Mouse (Mus musculus) forebrain, embryonic 10.5 days (tissue): ENCODE data around the gene Enc1. TPM values are rescaled to one million over a fixed set of nuclear protein-coding genes. Genes with fewer than 3 reads are reported as not detected.

Experiments
- DNase-seq: peaks from one replicate; pipeline ENCODE4 v3.0.0-alpha.2; 2017; ENCODE audit warnings: low spot score; ENCODE audit errors: extremely low spot score
- H3K27ac ChIP-seq: fragments of 300-500 bp; sonication (generic); 2 replicates; pipeline ENCODE4 v1.5.1; 2016; ENCODE audit warnings: mild to moderate bottlenecking
- H3K27me3 ChIP-seq: fragments of 300-500 bp; sonication (generic); 2 replicates; pipeline ENCODE4 v1.6.1; 2016; ENCODE audit warnings: mild to moderate bottlenecking; ENCODE audit not compliant: poor library complexity, severe bottlenecking
- H3K36me3 ChIP-seq: fragments of 300-500 bp; sonication (generic); replicated peaks from 2 replicates; pipeline ENCODE4 v1.6.1; 2016; ENCODE audit warnings: mild to moderate bottlenecking, moderate library complexity
- H3K4me1 ChIP-seq: fragments of 300-500 bp; sonication (generic); 2 replicates; pipeline ENCODE4 v1.6.1; 2016
- H3K4me3 ChIP-seq: fragments of 300-500 bp; sonication (generic); 2 replicates; pipeline ENCODE4 v1.5.1; 2016; ENCODE audit warnings: mild to moderate bottlenecking, moderate library complexity
- H3K9me3 ChIP-seq: fragments of 300-500 bp; sonication (generic); 2 replicates; pipeline ENCODE4 v1.6.1; 2016; ENCODE audit warnings: mild to moderate bottlenecking, moderate library complexity
- WGBS: fragments of 180-500 bp; shearing (Covaris S2); methylation state at CpG from one replicate; pipeline ENCODE4 v1.1.7; 2016; 5-methylcytosine and 5-hydroxymethylcytosine counted together
- polyA plus RNA-seq: library from polyadenylated mRNA; unstranded; fragments of >200 nt; fragmentation: Nextera tagmentation; extraction: Ambion mirVana; gene quantifications from 2 replicates; pipeline ENCODE4 v1.2.1, GENCODE M21; 2016

Enc1 gene
- polyA plus RNA-seq, 1 experiment from 2014 or later: 10.0 TPM

GRCm38 (mm10) chr13:97247754-97248153, 6.8 kb downstream of the Enc1 start:
- Histone ChIP-seq H3K27me3 (no peaks in the 10 kb centered on the region), H3K27ac (peak overlapping the region; percentile 87; the same call in 1 of the 2 replicates), H3K36me3 (peaks cover 79% of the 10 kb centered on the region), H3K9me3 (no peaks in the 10 kb centered on the region), H3K4me3 (no peak overlapping the region; the same call in 1 of the 2 replicates), H3K4me1 (peaks cover 100% of the 10 kb centered on the region)
- DNase-seq: no peak
- 82% methylated on average over 4 of the region's 4 CpGs for WGBS

GRCm38 (mm10) chr13:97249051-97249461, 8.2 kb downstream of the Enc1 start:
- Histone ChIP-seq H3K27ac (peak overlapping the region; percentile 87), H3K4me3 (peak overlapping the region; percentile 26; the same call in 1 of the 2 replicates), H3K27me3 (no peaks in the 10 kb centered on the region), H3K4me1 (peaks cover 100% of the 10 kb centered on the region), H3K9me3 (no peaks in the 10 kb centered on the region), H3K36me3 (peaks cover 89% of the 10 kb centered on the region)
- WGBS: 36% methylated on average over 5 of the region's 5 CpGs
- no peak for DNase-seq

- no peaks in the 10 kb centered on the region for H3K9me3 ChIP-seq
- 67% methylated on average over 5 of the region's 5 CpGs for WGBS
- peaks cover 90% of the 10 kb centered on the region for H3K36me3 ChIP-seq
- peak overlapping the region; percentile 87 for H3K27ac ChIP-seq
- H3K4me1 ChIP-seq: peaks cover 100% of the 10 kb centered on the region
- no peak for DNase-seq
- peak overlapping the region; percentile 26; the same call in 1 of the 2 replicates for H3K4me3 ChIP-seq
- H3K27me3 ChIP-seq: no peaks in the 10 kb centered on the region
Observed at GRCm38 (mm10) chr13:97249507-97250078, 8.7 kb downstream of the Enc1 start.

GRCm38 (mm10) chr13:97250148-97250547, 9.2 kb downstream of the Enc1 start:
- H3K27ac ChIP-seq: peak overlapping the region; percentile 87
- no peaks in the 10 kb centered on the region for H3K27me3 ChIP-seq
- H3K4me1 ChIP-seq: peaks cover 100% of the 10 kb centered on the region
- H3K4me3 ChIP-seq: peak overlapping the region; percentile 26; the same call in 1 of the 2 replicates
- peaks cover 84% of the 10 kb centered on the region for H3K36me3 ChIP-seq
- DNase-seq: no peak
- WGBS: 79% methylated on average over 5 of the region's 5 CpGs
- H3K9me3 ChIP-seq: no peaks in the 10 kb centered on the region

- Histone ChIP-seq H3K4me1 (peaks cover 100% of the 10 kb centered on the region), H3K4me3 (no peak overlapping the region), H3K9me3 (no peaks in the 10 kb centered on the region), H3K36me3 (peaks cover 78% of the 10 kb centered on the region), H3K27me3 (no peaks in the 10 kb centered on the region), H3K27ac (peak overlapping the region; percentile 87)
- no peak for DNase-seq
- 41% methylated on average over 20 of the region's 20 CpGs for WGBS
Observed at GRCm38 (mm10) chr13:97250551-97251380, 9.9 kb downstream of the Enc1 start.

GRCm38 (mm10) chr13:97251736-97252135, 10.8 kb downstream of the Enc1 start:
- no peaks in the 10 kb centered on the region for H3K27me3 ChIP-seq
- peak overlapping the region; percentile 87 for H3K27ac ChIP-seq
- no peaks in the 10 kb centered on the region for H3K9me3 ChIP-seq
- H3K4me1 ChIP-seq: peaks cover 100% of the 10 kb centered on the region
- peaks cover 68% of the 10 kb centered on the region for H3K36me3 ChIP-seq
- 58% methylated on average over 7 of the region's 7 CpGs for WGBS
- H3K4me3 ChIP-seq: no peak overlapping the region
- no peak for DNase-seq

- peak overlapping the region; percentile 87 for H3K27ac ChIP-seq
- no peaks in the 10 kb centered on the region for H3K9me3 ChIP-seq
- peak; percentile 85 for DNase-seq
- H3K36me3 ChIP-seq: peaks cover 61% of the 10 kb centered on the region
- 28% methylated on average over 7 of the region's 7 CpGs for WGBS
- peak overlapping the region; percentile 11; the same call in 1 of the 2 replicates for H3K4me3 ChIP-seq
- peaks cover 100% of the 10 kb centered on the region for H3K4me1 ChIP-seq
- H3K27me3 ChIP-seq: no peaks in the 10 kb centered on the region
Observed at GRCm38 (mm10) chr13:97252469-97252868, 11.6 kb downstream of the Enc1 start.

GRCm38 (mm10) chr13:97253418-97253981, 12.6 kb downstream of the Enc1 start:
- Histone ChIP-seq H3K9me3 (no peaks in the 10 kb centered on the region), H3K4me3 (no peak overlapping the region), H3K36me3 (peaks cover 51% of the 10 kb centered on the region), H3K4me1 (peaks cover 92% of the 10 kb centered on the region), H3K27me3 (peaks cover 2% of the 10 kb centered on the region; the same call in 1 of the 2 replicates), H3K27ac (peak overlapping the region; percentile 87)
- WGBS: 73% methylated on average over 6 of the region's 6 CpGs
- DNase-seq: no peak

- no peak for DNase-seq
- H3K27ac ChIP-seq: peak overlapping the region; percentile 87
- peaks cover 46% of the 10 kb centered on the region for H3K36me3 ChIP-seq
- H3K4me1 ChIP-seq: peaks cover 90% of the 10 kb centered on the region
- no peaks in the 10 kb centered on the region for H3K9me3 ChIP-seq
- no peak overlapping the region for H3K4me3 ChIP-seq
- 92% methylated on average over 5 of the region's 5 CpGs for WGBS
- H3K27me3 ChIP-seq: peaks cover 7% of the 10 kb centered on the region; the same call in 1 of the 2 replicates
Observed at GRCm38 (mm10) chr13:97253994-97254393, 13.1 kb downstream of the Enc1 start.

GRCm38 (mm10) chr13:97254564-97255164, 13.8 kb downstream of the Enc1 start:
- no peak for DNase-seq
- Histone ChIP-seq H3K27me3 (peaks cover 14% of the 10 kb centered on the region), H3K9me3 (no peaks in the 10 kb centered on the region), H3K27ac (peak overlapping the region; percentile 87), H3K36me3 (peaks cover 39% of the 10 kb centered on the region), H3K4me3 (no peak overlapping the region), H3K4me1 (peaks cover 89% of the 10 kb centered on the region)
- whole genome bisulfite sequencing: 81% methylated on average over 10 of the region's 10 CpGs

- no peak for DNase-seq
- WGBS: 65% methylated on average over 6 of the region's 6 CpGs
- Histone ChIP-seq H3K9me3 (no peaks in the 10 kb centered on the region), H3K4me1 (peaks cover 89% of the 10 kb centered on the region), H3K27me3 (peaks cover 17% of the 10 kb centered on the region), H3K4me3 (no peak overlapping the region), H3K36me3 (peaks cover 24% of the 10 kb centered on the region), H3K27ac (peak overlapping the region; percentile 87)
Observed at GRCm38 (mm10) chr13:97255976-97256848, 15.3 kb downstream of the Enc1 start.
